Mouse (Mus musculus) lung, adult 2 months (tissue): ENCODE data around the gene Trim44.

ENCODE experiments used
- CTCF ChIP-seq: fragments of 200-500 bp; IDR thresholded peaks from 2 replicates; pipeline ENCODE4 v1.5.1; 2011; ENCODE audit warnings: mild to moderate bottlenecking, low read length, control low read depth; ENCODE audit not compliant: insufficient read depth
- POLR2A ChIP-seq: fragments of 200-500 bp; IDR thresholded peaks from 2 replicates; pipeline ENCODE4 v1.6.1; 2011; ENCODE audit warnings: low read depth, mild to moderate bottlenecking, control low read depth, low read length, borderline replicate concordance; ENCODE audit errors: extremely low read depth

GRCm38 (mm10) chr2:102399864-102400604 is 7.6 kb downstream of the Trim44 start:
- no peak for TF ChIP-seq CTCF
- TF ChIP-seq POLR2A: no peak
